Mouse (Mus musculus): Measurements from ENCODE around the gene Smtnl2. TPM values are rescaled to one million over a fixed set of nuclear protein-coding genes. Genes with fewer than 3 reads are reported as not detected.
A peak's percentile ranks its signal among the peaks of the same experiment; 100 is the strongest.
"Not testable (repeated sequence)": the region's sequence is repeated elsewhere in the genome, so short reads cannot be mapped to it uniquely, and the experiment has no call there.

Smtnl2 gene
- polyA plus RNA-seq, 1 experiment from 2014 or later, result 8.9 TPM

DNA sequence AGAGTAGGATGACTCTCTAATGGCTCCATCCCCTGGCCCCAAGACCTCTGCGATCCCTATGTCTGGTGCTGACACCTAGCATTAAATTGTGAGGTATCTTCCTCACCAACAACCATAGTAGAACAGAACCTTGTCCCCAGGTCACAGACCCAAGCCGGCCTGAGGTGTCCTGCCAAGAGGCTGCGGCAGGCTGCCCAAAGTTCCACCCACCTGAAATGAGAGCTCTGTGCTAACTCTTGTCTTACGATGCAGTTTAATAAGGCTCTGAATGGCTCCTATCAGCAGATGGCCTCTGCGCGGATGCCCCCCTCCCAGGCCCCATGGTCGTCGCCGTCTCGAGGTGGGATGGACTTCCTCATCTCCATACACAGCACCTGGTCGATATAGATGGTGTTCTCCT is 67.0 kb downstream of the Smtnl2 start:
- no peak overlapping the region for H3K27ac ChIP-seq (replicated peaks)
- 88% methylated on average over 11 of the region's 11 CpGs for WGBS
- no peak for ATAC-seq (ENCODE audit: low read depth)
- H3K4me2 ChIP-seq, result no peak overlapping the region
- H3K4me3 ChIP-seq, result no peak overlapping the region
- no peaks in the 10 kb centered on the region for H3K4me1 ChIP-seq (replicated peaks)
- H3K27me3 ChIP-seq, result no peaks in the 10 kb centered on the region
- H3K9ac ChIP-seq, result peak overlapping the region; percentile 17; the same call in 1 of the 2 replicates
- no peaks in the 10 kb centered on the region for H3K9me3 ChIP-seq
- H3K36me3 ChIP-seq, result no peaks in the 10 kb centered on the region

DNA sequence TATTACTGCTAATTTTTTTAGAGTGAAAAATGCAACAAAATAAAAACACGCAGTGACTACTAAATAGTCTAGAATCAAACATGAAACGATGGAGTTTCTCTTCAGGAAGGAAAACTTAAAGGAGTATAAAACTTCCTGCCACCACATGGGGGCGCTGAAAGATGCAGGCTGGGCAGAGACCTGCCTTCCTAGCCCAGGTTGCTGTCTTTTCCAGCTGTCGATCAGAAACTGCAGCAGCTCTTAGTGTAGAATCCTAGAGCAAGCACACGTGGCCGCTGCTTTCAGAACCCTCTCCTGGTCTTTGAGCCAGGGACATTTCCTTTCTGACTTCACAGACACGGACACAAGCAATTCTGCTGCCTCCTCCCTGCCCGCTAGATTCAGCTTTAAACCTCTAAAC is 67.6 kb downstream of the Smtnl2 start:
- Histone ChIP-seq H3K4me1 (replicated peaks) (peaks cover 3% of the 10 kb centered on the region; the same call in 1 of the 2 replicates), H3K9ac (peak overlapping the region; percentile 17; the same call in 1 of the 2 replicates), H3K9me3 (no peaks in the 10 kb centered on the region), H3K27me3 (no peaks in the 10 kb centered on the region), H3K4me3 (no peak overlapping the region), H3K27ac (replicated peaks) (0 out of 2 replicates have a peak overlapping the region, but pooled peaks have one; percentile 13), H3K4me2 (no peak overlapping the region), H3K36me3 (no peaks in the 10 kb centered on the region)
- 27% methylated on average over 8 of the region's 8 CpGs for WGBS
- no peak for ATAC-seq (ENCODE audit: low read depth)

DNA sequence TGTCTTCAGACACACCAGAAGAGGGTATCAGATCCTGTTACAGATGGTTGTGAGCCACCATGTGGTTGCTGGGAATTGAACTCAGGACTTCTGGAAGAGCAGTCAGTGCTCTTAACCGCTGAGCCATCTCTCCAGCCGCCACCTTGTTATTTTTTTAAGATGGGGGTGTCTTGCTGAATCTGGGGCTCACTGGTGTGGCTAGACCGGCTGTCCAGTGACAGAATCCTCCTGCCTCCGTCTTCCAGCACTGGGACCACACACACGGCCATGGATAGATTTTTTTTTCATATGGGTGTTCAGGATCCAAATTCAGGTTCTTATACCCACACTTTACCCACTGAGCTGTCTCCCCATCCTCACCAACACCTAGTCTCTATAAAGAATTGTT is 68.3 kb downstream of the Smtnl2 start:
- not testable (repeated sequence) for H3K4me3 ChIP-seq; H3K36me3 ChIP-seq; H3K27ac ChIP-seq (replicated peaks); H3K4me1 ChIP-seq (replicated peaks); H3K4me2 ChIP-seq; ATAC-seq (ENCODE audit: low read depth); H3K9ac ChIP-seq; H3K27me3 ChIP-seq; H3K9me3 ChIP-seq
- 96% methylated on average over 5 of the region's 5 CpGs for WGBS

DNA sequence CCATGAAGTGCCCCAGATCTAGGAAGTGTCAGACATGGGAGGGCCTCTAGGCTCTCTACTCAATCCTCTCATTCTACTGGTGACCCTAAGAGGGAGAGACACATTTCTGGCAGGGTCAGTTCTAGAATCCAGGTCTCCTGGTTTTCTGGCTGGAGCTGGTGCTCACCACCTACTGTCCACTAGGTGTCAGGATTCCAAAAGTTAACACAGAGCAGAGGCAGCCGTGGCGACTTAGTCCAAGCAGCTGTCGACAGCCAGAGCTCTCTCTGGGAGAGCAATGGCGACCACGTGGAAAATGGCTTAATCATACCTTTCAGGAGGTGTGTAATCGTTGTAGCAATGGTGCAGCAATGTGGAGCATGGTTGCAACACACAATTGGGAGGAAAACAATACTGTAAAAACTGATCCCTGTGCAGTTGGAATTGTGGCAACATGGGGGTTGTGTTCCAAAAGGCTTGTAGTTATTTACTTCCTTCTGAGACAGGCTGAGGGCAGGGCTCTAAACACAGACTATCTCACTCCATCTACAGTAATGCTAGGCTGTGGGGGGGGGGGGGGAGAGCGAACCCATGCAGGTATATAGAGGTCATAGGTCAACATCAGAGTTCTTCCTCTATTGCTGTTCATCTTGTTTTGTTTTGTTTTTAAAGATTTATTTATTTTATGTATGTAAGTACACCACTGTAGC is 68.8 kb downstream of the Smtnl2 start:
- Histone ChIP-seq H3K4me2 (peak overlapping the region; percentile 35), H3K9ac (no peak overlapping the region), H3K27ac (replicated peaks) (no peak overlapping the region), H3K9me3 (no peaks in the 10 kb centered on the region), H3K4me1 (replicated peaks) (peaks cover 11% of the 10 kb centered on the region), H3K27me3 (no peaks in the 10 kb centered on the region), H3K4me3 (no peak overlapping the region), H3K36me3 (no peaks in the 10 kb centered on the region)
- 11% methylated on average over 7 of the region's 7 CpGs for WGBS
- ATAC-seq (ENCODE audit: low read depth), result peak; percentile 76

DNA sequence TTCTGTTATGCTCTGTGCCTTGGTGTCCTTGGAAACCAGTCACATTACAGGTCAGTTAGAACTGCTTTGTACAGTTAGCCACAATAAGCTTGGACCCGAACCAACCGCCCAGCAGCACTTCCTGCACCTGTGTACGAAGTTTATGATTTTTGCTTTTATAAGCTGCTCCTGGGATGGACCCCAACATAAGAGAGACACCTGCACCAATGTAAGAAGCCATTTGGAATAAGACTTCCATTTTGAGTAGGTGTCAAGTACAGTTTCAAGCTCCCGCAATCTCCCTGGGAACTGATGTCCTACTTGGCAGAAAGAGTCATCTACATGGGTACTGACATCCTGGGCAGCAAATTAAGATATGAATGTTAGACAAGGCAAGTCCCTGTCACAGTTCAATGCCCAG is 71.8 kb downstream of the Smtnl2 start:
- no peak for ATAC-seq (ENCODE audit: low read depth)
- no peak overlapping the region for H3K27ac ChIP-seq (replicated peaks)
- H3K4me3 ChIP-seq, result no peak overlapping the region
- H3K4me2 ChIP-seq, result no peak overlapping the region
- no peaks in the 10 kb centered on the region for H3K9me3 ChIP-seq
- no peak overlapping the region for H3K9ac ChIP-seq
- H3K27me3 ChIP-seq, result no peaks in the 10 kb centered on the region
- WGBS, result 92% methylated on average over 4 of the region's 4 CpGs
- H3K4me1 ChIP-seq (replicated peaks), result peaks cover 11% of the 10 kb centered on the region
- H3K36me3 ChIP-seq, result no peaks in the 10 kb centered on the region

Small RNA genes within 50 kb of the gene (microRNA-seq; reads per million reads assigned to microRNA genes)
- not detected for gene Mir6338

Other genes with a start within 250 kb of the Smtnl2 start
- 0.75 and 0.79 TPM in 2 replicates for gene Gm43951, start 204.9 kb downstream of the Smtnl2 start, polyA plus RNA-seq (2015; fragmentation: Nextera tagmentation; extraction: Ambion mirVana)
- gene 4933427D14Rik, start 204.3 kb downstream of the Smtnl2 start, polyA plus RNA-seq (2015; fragmentation: Nextera tagmentation; extraction: Ambion mirVana), result 17.8 and 19.9 TPM in 2 replicates
- 169 and 198 TPM in 2 replicates for gene Txndc17, start 204.2 kb downstream of the Smtnl2 start, polyA plus RNA-seq (2015; fragmentation: Nextera tagmentation; extraction: Ambion mirVana)
- gene Med31, start 196.1 kb downstream of the Smtnl2 start, polyA plus RNA-seq (2015; fragmentation: Nextera tagmentation; extraction: Ambion mirVana), result 66.5 and 66.9 TPM in 2 replicates
- gene Slc13a5, start 144.5 kb downstream of the Smtnl2 start, polyA plus RNA-seq (2015; fragmentation: Nextera tagmentation; extraction: Ambion mirVana), result 0.61 and 0.96 TPM in 2 replicates
- gene Xaf1, start 110.1 kb downstream of the Smtnl2 start, polyA plus RNA-seq (2015; fragmentation: Nextera tagmentation; extraction: Ambion mirVana), result 2.3 and 2.4 TPM in 2 replicates
- not detected in 2 replicates for gene Fbxo39, start 97.3 kb downstream of the Smtnl2 start, polyA plus RNA-seq (2015; fragmentation: Nextera tagmentation; extraction: Ambion mirVana)
- gene Tekt1, start 49.3 kb downstream of the Smtnl2 start, polyA plus RNA-seq (2015; fragmentation: Nextera tagmentation; extraction: Ambion mirVana), result 7.0 and 7.3 TPM in 2 replicates
- not detected in 2 replicates for gene Ggt6, start 23.8 kb upstream of the Smtnl2 start, polyA plus RNA-seq (2015; fragmentation: Nextera tagmentation; extraction: Ambion mirVana)
- 69.6 and 80.7 TPM in 2 replicates for gene Mybbp1a, start 29.6 kb upstream of the Smtnl2 start, polyA plus RNA-seq (2015; fragmentation: Nextera tagmentation; extraction: Ambion mirVana)
- gene Spns2, start 78.2 kb upstream of the Smtnl2 start, polyA plus RNA-seq (2015; fragmentation: Nextera tagmentation; extraction: Ambion mirVana), result 9.1 and 10.8 TPM in 2 replicates
- 0.04 TPM in 1 of 2 replicates, not detected in the other for gene Spns3, start 138.8 kb upstream of the Smtnl2 start, polyA plus RNA-seq (2015; fragmentation: Nextera tagmentation; extraction: Ambion mirVana)
- gene Ube2g1, start 195.6 kb upstream of the Smtnl2 start, polyA plus RNA-seq (2015; fragmentation: Nextera tagmentation; extraction: Ambion mirVana), result 108 and 121 TPM in 2 replicates

Measured in neural tube, embryonic 13.5 days (tissue).